Mouse (Mus musculus): Measurements from ENCODE around the gene Ssbp2.

DNA sequence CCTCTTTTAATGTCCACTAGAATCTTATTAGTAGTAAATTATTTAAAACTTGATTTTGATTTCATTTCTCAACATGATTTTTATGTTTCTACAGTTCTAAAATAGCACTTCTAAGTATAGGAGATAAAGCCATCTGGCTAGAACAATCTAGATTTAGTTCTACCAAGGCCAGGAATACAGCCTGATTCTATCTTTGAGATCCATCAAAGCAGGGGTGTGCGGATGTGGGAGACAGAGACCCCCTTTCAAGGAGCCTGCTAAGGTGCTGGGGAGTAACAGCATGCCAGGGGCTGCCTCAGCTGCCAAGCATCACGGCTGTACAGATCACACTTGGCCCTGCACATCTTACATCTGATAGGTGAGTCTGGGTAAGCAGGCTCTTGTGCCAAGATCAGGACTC is 13.4 kb upstream of the Ssbp2 start:
- TF ChIP-seq TAL1 (IDR thresholded peaks at IDR 0.05; ENCODE audit: low read length): no peak
- TF ChIP-seq GATA1 (IDR thresholded peaks at IDR 0.05; ENCODE audit: low read length): no peak

Measured in erythroblast, embryonic 14.5 days (primary cell).